Mouse (Mus musculus) kidney, adult 2 months (tissue): ENCODE data around the gene Gpr107.

Experiments
- CTCF ChIP-seq: fragments of 200-500 bp; conservative IDR thresholded peaks from 2 replicates; pipeline ENCODE4 v1.5.1; 2011; ENCODE audit warnings: low read depth, mild to moderate bottlenecking, control low read depth, low read length, moderate library complexity, mixed read lengths; ENCODE audit not compliant: insufficient read depth, insufficient read length
- POLR2A ChIP-seq: fragments of 200-500 bp; IDR thresholded peaks from one replicate; pipeline ENCODE4 v1.6.1; 2011; ENCODE audit warnings: low read depth, low read length, control low read depth

- TF ChIP-seq CTCF (no peak), POLR2A (no peak)
Measured at GRCm38 (mm10) chr2:31130815-31131299, 21.3 kb upstream of the Gpr107 start.
